Mouse (Mus musculus): ENCODE measurements around the gene Scrn3.

DNA sequence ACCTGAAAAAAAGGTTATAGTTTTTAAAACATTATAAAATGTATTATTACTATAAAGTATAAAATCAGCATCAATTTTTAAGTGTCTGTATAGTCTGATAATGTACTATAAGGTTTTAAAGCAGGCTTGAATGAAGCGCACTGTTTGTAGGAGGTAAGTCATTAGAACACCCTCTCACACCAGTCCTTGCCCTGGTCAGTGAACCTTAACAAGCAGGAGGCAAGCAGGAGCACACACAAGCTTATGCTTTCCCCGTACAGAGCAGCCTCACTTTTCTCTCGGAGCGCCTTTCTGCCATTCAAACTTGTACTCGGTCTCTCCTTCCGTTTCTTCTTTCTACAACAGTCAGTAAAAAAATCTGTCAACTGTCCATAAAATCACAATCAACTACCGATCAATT lies 6.4 kb upstream of the Scrn3 start:
- no peak for TF ChIP-seq POLR2A (IDR thresholded peaks at IDR 0.05; ENCODE audit: borderline replicate concordance, low read depth, low read length)
- no peak for TF ChIP-seq CTCF (IDR thresholded peaks at IDR 0.05; ENCODE audit: low read depth, low read length)
